11 mouse cellular contexts compared by ENCODE assay signal in genomic region chr9:110676492-110676911, GRCm38 (mm10). TPM values are rescaled to one million over a fixed set of nuclear protein-coding genes. Genes with fewer than 3 reads are reported as not detected.
DNase-seq lines count a peak whose midpoint lies in the region; ATAC-seq and TF ChIP-seq lines count a peak whose summit lies in the region.
"Had no signal": no experiment of that assay in that cellular context is flagged by ENCODE, and none has a peak within 500 bp of the region (broad histone marks: within the 10 kb centered on the region; RNA-seq: fewer than 3 reads in every experiment).

No protein-coding gene starts in this region.

- TF ChIP-seq POLR2A in small intestine, adult 2 months (IDR thresholded peaks at IDR 0.05; ENCODE audit: low read depth, low read length) = no peak

- H3K36me3 ChIP-seq in lung, embryonic 16.5 days (ENCODE audit: control insufficient read depth, insufficient read depth, low read length) = no peaks in the 10 kb centered on the region
- 0 out of 2 replicates have a peak, but pooled peaks cover 2% of the 10 kb centered on the region for H3K36me3 ChIP-seq in liver, embryonic 12.5 days
- H3K36me3 ChIP-seq in small intestine, adult 2 months (ENCODE audit: control insufficient read depth, insufficient read depth, low read length) = no peaks in the 10 kb centered on the region
- H3K36me3 ChIP-seq: embryonic facial prominence, embryonic 12.5 days; hindbrain, embryonic 15.5 days had no signal

- no peak for DNase-seq in lung, postnatal 10 days
- DNase-seq in adrenal gland, adult 2 months = no peak
- no peak for DNase-seq in kidney, postnatal 36 days
- no peak for DNase-seq in ovary, postnatal 10 days (ENCODE audit: low spot score)
- DNase-seq: right cerebral cortex, postnatal 14 days had no signal

- ATAC-seq in lung, embryonic 16.5 days (ENCODE audit: low read depth) = no peak
- ATAC-seq in liver, embryonic 12.5 days = peak; percentile 76

- H3K4me1 ChIP-seq in lung, embryonic 16.5 days (replicated peaks; ENCODE audit: control insufficient read depth, insufficient read depth, low read length) = peaks cover 32% of the 10 kb centered on the region
- peaks cover 51% of the 10 kb centered on the region for H3K4me1 ChIP-seq in brown adipose tissue, adult 24 weeks (ENCODE audit: control insufficient read depth, insufficient read depth, insufficient read length, low read length)
- peaks cover 79% of the 10 kb centered on the region for H3K4me1 ChIP-seq in liver, embryonic 12.5 days
- H3K4me1 ChIP-seq in small intestine, adult 2 months (ENCODE audit: control insufficient read depth, insufficient read depth, insufficient read length, low read length) = peaks cover 23% of the 10 kb centered on the region
- H3K4me1 ChIP-seq: embryonic facial prominence, embryonic 12.5 days had no signal

- no peak overlapping the region for H3K4me3 ChIP-seq in lung, embryonic 16.5 days (ENCODE audit: low read length)
- H3K4me3 ChIP-seq in brown adipose tissue, adult 24 weeks (ENCODE audit: insufficient read depth, low read depth, low read length) = no peak overlapping the region
- peak overlapping the region; percentile 3; the same call in 1 of the 2 replicates for H3K4me3 ChIP-seq in liver, embryonic 12.5 days
- H3K4me3 ChIP-seq in small intestine, adult 2 months (ENCODE audit: low read depth, low read length) = no peak overlapping the region
- H3K4me3 ChIP-seq: embryonic facial prominence, embryonic 12.5 days; hindbrain, embryonic 15.5 days had no signal

- 0 out of 2 replicates have a peak overlapping the region, but pooled peaks have one; percentile 38 for H3K27ac ChIP-seq in lung, embryonic 16.5 days (ENCODE audit: low read length)
- H3K27ac ChIP-seq in brown adipose tissue, adult 24 weeks (replicated peaks; ENCODE audit: low read depth, low read length) = peak overlapping the region; percentile 38; the same call in 1 of the 2 replicates
- peak overlapping the region; percentile 41; the same call in 1 of the 2 replicates for H3K27ac ChIP-seq in liver, embryonic 12.5 days
- H3K27ac ChIP-seq in small intestine, adult 2 months (ENCODE audit: insufficient read depth, low read depth, low read length) = peak overlapping the region; percentile 20; the same call in 1 of the 2 replicates
- H3K27ac ChIP-seq: embryonic facial prominence, embryonic 12.5 days; hindbrain, embryonic 15.5 days had no signal

- H3K9me3 ChIP-seq in lung, embryonic 16.5 days (ENCODE audit: control insufficient read depth, low read length) = no peaks in the 10 kb centered on the region
- H3K9me3 ChIP-seq in liver, embryonic 12.5 days (replicated peaks) = no peaks in the 10 kb centered on the region
- H3K9me3 ChIP-seq: embryonic facial prominence, embryonic 12.5 days; hindbrain, embryonic 15.5 days had no signal

- WGBS in lung, embryonic 16.5 days = 83% methylated on average over 8 of the region's 8 CpGs
- 23% methylated on average over 8 of the region's 8 CpGs for WGBS in liver, embryonic 12.5 days (ENCODE audit: insufficient replicate concordance)
- 66% methylated on average over 8 of the region's 8 CpGs for WGBS in small intestine, adult 2 months

- H3K4me2 ChIP-seq in lung, embryonic 16.5 days (ENCODE audit: low read depth, low read length) = no peak overlapping the region
- peak overlapping the region; percentile 33 for H3K4me2 ChIP-seq in liver, embryonic 12.5 days
- H3K4me2 ChIP-seq: embryonic facial prominence, embryonic 12.5 days; hindbrain, embryonic 15.5 days had no signal

- no peaks in the 10 kb centered on the region for H3K27me3 ChIP-seq in lung, embryonic 16.5 days (ENCODE audit: control insufficient read depth, insufficient read depth, low read depth, low read length)
- H3K27me3 ChIP-seq in liver, embryonic 12.5 days (replicated peaks) = peaks cover 13% of the 10 kb centered on the region; the same call in 1 of the 2 replicates
- H3K27me3 ChIP-seq in small intestine, adult 2 months (ENCODE audit: control insufficient read depth, insufficient read depth, low read length) = no peaks in the 10 kb centered on the region
- H3K27me3 ChIP-seq: embryonic facial prominence, embryonic 12.5 days; hindbrain, embryonic 15.5 days had no signal

- no peak overlapping the region for H3K9ac ChIP-seq in lung, embryonic 16.5 days (ENCODE audit: low read length)
- peak overlapping the region; percentile 30; the same call in 1 of the 2 replicates for H3K9ac ChIP-seq in liver, embryonic 12.5 days
- H3K9ac ChIP-seq: embryonic facial prominence, embryonic 12.5 days; hindbrain, embryonic 15.5 days had no signal

- TF ChIP-seq CTCF in small intestine, adult 2 months (IDR thresholded peaks at IDR 0.05; ENCODE audit: extremely low read depth, insufficient read length, insufficient replicate concordance, low read depth, low read length) = no peak

RNA-seq across cellular contexts. Expression of gene Ccdc12, which starts 20.2 kb away (rescaled TPM):
- 160 and 167 TPM in 2 replicates for polyA plus RNA-seq in lung, embryonic 16.5 days (2015; fragmentation: Nextera tagmentation; extraction: Ambion mirVana)
- 44.7 and 46.2 TPM in 2 replicates for polyA plus RNA-seq in brown adipose tissue, adult 24 weeks (2012; ENCODE audit: insufficient read depth, insufficient read length, missing spikeins)
- 103 and 105 TPM in 2 replicates for polyA plus RNA-seq in liver, embryonic 12.5 days (2016; fragmentation: Nextera tagmentation; extraction: Ambion mirVana)
- polyA plus RNA-seq in small intestine, adult 2 months (2012; rRNA removed) = 52.9 and 138 TPM in 2 replicates
- 10 to 100 TPM; 51.6 to 71.6 TPM for total RNA-seq in adrenal gland, adult 2 months (2021)
- 38.4 and 45.5 TPM in 2 replicates for polyA plus RNA-seq in adrenal gland, adult 2 months (2012; rRNA removed)

RNA-seq across cellular contexts. Expression of gene Nbeal2, which starts 22.5 kb away (rescaled TPM):
- 5.0 and 6.9 TPM in 2 replicates for polyA plus RNA-seq in lung, embryonic 16.5 days (2015; fragmentation: Nextera tagmentation; extraction: Ambion mirVana)
- 2.2 and 4.8 TPM in 2 replicates for polyA plus RNA-seq in brown adipose tissue, adult 24 weeks (2012; ENCODE audit: insufficient read depth, insufficient read length, missing spikeins)
- polyA plus RNA-seq in liver, embryonic 12.5 days (2016; fragmentation: Nextera tagmentation; extraction: Ambion mirVana) = 4.7 and 4.9 TPM in 2 replicates
- 28.1 and 28.8 TPM in 2 replicates for polyA plus RNA-seq in small intestine, adult 2 months (2012; rRNA removed)
- 1 to 10 TPM; 5.5 to 7.1 TPM for total RNA-seq in adrenal gland, adult 2 months (2021)
- 22.5 and 30.8 TPM in 2 replicates for polyA plus RNA-seq in adrenal gland, adult 2 months (2012; rRNA removed)

RNA-seq across cellular contexts. Expression of gene Nradd, which starts 52.2 kb away (rescaled TPM):
- 47.4 and 49.8 TPM in 2 replicates for polyA plus RNA-seq in lung, embryonic 16.5 days (2015; fragmentation: Nextera tagmentation; extraction: Ambion mirVana)
- 1.7 and 3.0 TPM in 2 replicates for polyA plus RNA-seq in brown adipose tissue, adult 24 weeks (2012; ENCODE audit: insufficient read depth, insufficient read length, missing spikeins)
- 5.3 and 6.7 TPM in 2 replicates for polyA plus RNA-seq in liver, embryonic 12.5 days (2016; fragmentation: Nextera tagmentation; extraction: Ambion mirVana)
- polyA plus RNA-seq in small intestine, adult 2 months (2012; rRNA removed) = 3.3 and 3.7 TPM in 2 replicates
- total RNA-seq in adrenal gland, adult 2 months (2021) = 10 to 100 TPM; 12.0 to 14.5 TPM
- 27.6 and 30.2 TPM in 2 replicates for polyA plus RNA-seq in adrenal gland, adult 2 months (2012; rRNA removed)
